Mouse (Mus musculus) activated CD4-positive, CD25-positive, alpha-beta regulatory T cell (primary cell): ENCODE results near the gene Ptgdr. TPM values are rescaled to one million over a fixed set of nuclear protein-coding genes. Genes with fewer than 3 reads are reported as not detected.

ENCODE experiments used
- polyA plus RNA-seq, 2 experiments: library from polyadenylated mRNA; unstranded; fragments of 100-300 nt; shearing (Covaris generic); gene quantifications; one replicate each; pipeline ENCODE4 v1.2.1; 2017

Gene Ptgdr
- polyA plus RNA-seq: not detected

DNA sequence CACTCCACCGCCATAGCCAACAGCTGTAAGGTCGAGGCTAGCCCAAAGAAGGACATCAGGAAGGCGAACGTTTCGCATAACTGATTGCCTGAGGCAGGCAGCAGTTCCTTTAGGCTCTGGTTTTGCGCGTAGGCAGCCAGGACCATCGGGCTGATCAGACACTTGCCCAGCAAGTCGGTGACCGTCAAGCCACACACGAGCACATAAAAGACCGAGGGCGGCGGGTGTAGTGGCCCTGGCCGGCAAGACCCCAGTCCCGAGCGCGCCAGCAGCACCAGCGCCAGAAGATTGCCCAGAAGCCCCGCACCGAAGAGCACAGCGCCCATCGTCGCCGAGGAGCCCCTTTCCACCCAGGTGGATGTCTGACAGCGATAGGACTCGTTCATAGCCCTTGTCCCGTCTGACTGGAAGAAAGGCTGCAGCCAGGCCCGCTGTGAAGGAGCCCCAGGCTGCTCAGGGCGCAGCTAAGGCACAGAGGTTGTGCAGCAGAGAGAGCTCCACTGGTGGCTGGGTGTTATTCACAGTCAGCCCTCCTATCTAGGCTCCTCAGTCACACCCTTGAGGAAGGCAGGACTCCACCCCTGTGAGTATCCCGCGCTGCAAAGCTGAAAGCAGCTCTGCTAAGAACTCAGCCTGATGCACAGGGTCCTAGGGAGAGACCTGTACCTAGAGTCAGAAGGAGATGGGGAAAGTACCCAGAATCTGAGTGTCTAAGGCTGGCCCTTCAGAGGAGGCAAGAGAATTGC, at the start of gene Ptgdr:
Ptgdr (minus strand) TSS at position 508 of the 746 bp plus-strand sequence.

Other genes with a start within 250 kb of the Ptgdr start
- not detected for gene Gm5624, start 231.4 kb downstream of the Ptgdr start, polyA plus RNA-seq
- under 1 TPM in 1 of 2 experiments, not detected in 1; 0.32 TPM for gene Gm8257, start 152.9 kb downstream of the Ptgdr start, polyA plus RNA-seq
- gene Gm8267, start 109.0 kb downstream of the Ptgdr start, polyA plus RNA-seq: under 1 TPM in 1 of 2 experiments, not detected in 1; 0.96 TPM
- 10 to 100 TPM; 25.2 to 35.7 TPM for gene Ptger2, start 128.8 kb upstream of the Ptgdr start, polyA plus RNA-seq